Mouse (Mus musculus): ENCODE measurements around the gene Slc16a11. TPM values are rescaled to one million over a fixed set of nuclear protein-coding genes. Genes with fewer than 3 reads are reported as not detected.
A peak's percentile ranks its signal among the peaks of the same experiment; 100 is the strongest.

The Slc16a11 gene
- total and polyA plus RNA-seq, 2 experiments from 2014 or later, result 15.2 to 28.2 TPM

DNA sequence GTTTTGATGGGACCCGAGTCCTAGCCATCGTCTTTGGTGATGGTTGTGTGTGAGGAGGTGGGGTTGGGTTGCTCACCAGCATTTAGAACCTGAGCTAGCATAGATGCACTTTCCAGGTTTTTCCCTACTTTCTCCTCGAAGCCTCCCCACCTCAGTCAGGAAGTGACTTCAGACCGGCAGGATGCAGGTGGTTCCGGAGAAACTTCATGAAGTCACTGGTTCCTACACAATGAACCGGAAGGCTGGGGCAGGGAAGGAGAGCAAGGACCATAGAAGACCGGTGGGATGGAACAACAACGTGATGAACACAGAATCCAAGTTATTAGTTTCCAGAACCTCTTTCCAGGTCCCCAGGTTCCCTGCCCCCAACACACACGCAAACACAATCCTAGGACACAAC is 11.2 kb downstream of the Slc16a11 start:
- Histone ChIP-seq H3K27me3 (ENCODE audit: insufficient read depth, low read length) (peaks cover 10% of the 10 kb centered on the region; the same call in 1 of the 2 replicates), H3K9ac (replicated peaks; ENCODE audit: low read length, poor library complexity, severe bottlenecking) (no peak overlapping the region), H3K4me2 (ENCODE audit: low read depth, low read length, poor library complexity, severe bottlenecking) (no peak overlapping the region), H3K4me1 (ENCODE audit: insufficient read depth, low read length) (peaks cover 10% of the 10 kb centered on the region; the same call in 1 of the 2 replicates), H3K4me3 (ENCODE audit: low read depth, low read length) (no peak overlapping the region), H3K27ac (ENCODE audit: low read depth, low read length) (no peak overlapping the region), H3K9me3 (ENCODE audit: low read length) (no peaks in the 10 kb centered on the region), H3K36me3 (ENCODE audit: insufficient read depth, low read length) (no peaks in the 10 kb centered on the region)
- no peak for TF ChIP-seq CTCF (IDR thresholded peaks at IDR 0.05)
- 83% methylated on average over 9 of the region's 9 CpGs for WGBS
- DNase-seq (ENCODE audit: low spot score), result no peak
- ATAC-seq (ENCODE audit: low FRiP score), result no peak

DNA sequence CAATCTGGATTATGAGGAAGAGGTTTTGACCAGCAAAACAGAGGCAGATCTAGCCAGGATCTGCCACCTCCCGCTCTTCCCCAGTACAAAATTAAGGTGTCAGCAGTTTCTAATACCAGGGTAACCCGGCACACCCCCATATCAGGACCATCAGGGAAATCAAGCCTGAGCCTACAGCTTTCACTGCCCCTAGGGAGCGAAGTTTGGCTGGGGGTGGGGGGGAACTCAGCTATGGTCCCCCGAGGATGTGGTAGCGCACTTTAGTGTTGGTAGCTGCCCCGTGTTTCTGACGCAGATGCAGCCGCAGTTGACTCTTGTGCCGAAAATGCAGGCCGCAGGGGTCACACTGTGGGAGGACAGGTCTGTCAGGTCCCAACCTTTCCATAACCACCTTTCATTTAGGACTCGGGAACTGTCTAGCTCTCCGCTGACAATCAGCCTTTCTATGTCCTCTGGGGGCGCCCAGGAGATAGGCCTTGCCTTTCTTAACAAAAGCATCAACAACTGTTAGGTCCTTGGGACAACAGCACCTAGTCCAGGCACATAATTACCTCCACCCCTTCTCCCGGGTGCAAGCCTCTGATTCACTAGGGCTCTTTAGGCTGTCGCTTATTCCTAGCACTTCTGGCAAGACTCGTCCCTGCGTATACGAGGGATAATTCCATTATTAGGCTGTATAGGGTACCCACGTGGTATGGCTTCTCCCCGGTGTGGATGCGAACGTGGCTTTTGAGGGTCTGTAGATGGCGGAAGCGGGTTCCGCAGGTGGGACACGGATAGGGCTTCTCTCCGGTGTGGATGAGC is 13.4 kb downstream of the Slc16a11 start:
- Histone ChIP-seq H3K9me3 (ENCODE audit: low read length) (no peaks in the 10 kb centered on the region), H3K4me2 (ENCODE audit: low read depth, low read length, poor library complexity, severe bottlenecking) (peak overlapping the region; percentile 55), H3K27me3 (ENCODE audit: insufficient read depth, low read length) (peaks cover 24% of the 10 kb centered on the region), H3K36me3 (ENCODE audit: insufficient read depth, low read length) (no peaks in the 10 kb centered on the region), H3K4me3 (ENCODE audit: low read depth, low read length) (peak overlapping the region; percentile 28), H3K4me1 (ENCODE audit: insufficient read depth, low read length) (no peaks in the 10 kb centered on the region; the same call in 1 of the 2 replicates), H3K9ac (replicated peaks; ENCODE audit: low read length, poor library complexity, severe bottlenecking) (peak overlapping the region; percentile 34; the same call in 1 of the 2 replicates), H3K27ac (ENCODE audit: low read depth, low read length) (no peak overlapping the region)
- peak; percentile 48; the same call in 1 of the 2 replicates for ATAC-seq (ENCODE audit: low FRiP score)
- 19% methylated on average over 27 of the region's 27 CpGs for WGBS
- DNase-seq (ENCODE audit: low spot score), result no peak
- peak; percentile 49 for TF ChIP-seq CTCF (IDR thresholded peaks at IDR 0.05)

DNA sequence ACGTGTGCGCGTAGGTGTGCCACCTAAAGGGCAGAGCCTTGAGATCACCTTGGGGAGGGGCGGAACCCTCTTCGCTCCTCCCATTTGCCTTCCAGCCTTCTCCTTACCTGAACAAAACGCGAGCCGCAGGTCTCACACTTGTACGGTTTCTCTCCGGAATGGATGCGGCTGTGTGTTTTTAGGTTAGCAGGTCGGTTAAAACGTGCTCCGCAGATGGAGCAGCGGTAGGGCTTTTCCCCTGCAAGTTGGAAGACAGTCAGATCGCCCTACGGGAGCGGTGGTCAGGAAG is 14.0 kb downstream of the Slc16a11 start:
- no peak for DNase-seq (ENCODE audit: low spot score)
- TF ChIP-seq CTCF (IDR thresholded peaks at IDR 0.05), result no peak
- H3K4me3 ChIP-seq (ENCODE audit: low read depth, low read length), result peak overlapping the region; percentile 28
- no peaks in the 10 kb centered on the region for H3K36me3 ChIP-seq (ENCODE audit: insufficient read depth, low read length)
- peaks cover 24% of the 10 kb centered on the region for H3K27me3 ChIP-seq (ENCODE audit: insufficient read depth, low read length)
- H3K4me1 ChIP-seq (ENCODE audit: insufficient read depth, low read length), result no peaks in the 10 kb centered on the region; the same call in 1 of the 2 replicates
- peak overlapping the region; percentile 55 for H3K4me2 ChIP-seq (ENCODE audit: low read depth, low read length, poor library complexity, severe bottlenecking)
- H3K9me3 ChIP-seq (ENCODE audit: low read length), result no peaks in the 10 kb centered on the region
- H3K9ac ChIP-seq (replicated peaks; ENCODE audit: low read length, poor library complexity, severe bottlenecking), result peak overlapping the region; percentile 34; the same call in 1 of the 2 replicates
- ATAC-seq (ENCODE audit: low FRiP score), result no peak
- WGBS, result 7% methylated on average over 18 of the region's 18 CpGs
- no peak overlapping the region for H3K27ac ChIP-seq (ENCODE audit: low read depth, low read length)

DNA sequence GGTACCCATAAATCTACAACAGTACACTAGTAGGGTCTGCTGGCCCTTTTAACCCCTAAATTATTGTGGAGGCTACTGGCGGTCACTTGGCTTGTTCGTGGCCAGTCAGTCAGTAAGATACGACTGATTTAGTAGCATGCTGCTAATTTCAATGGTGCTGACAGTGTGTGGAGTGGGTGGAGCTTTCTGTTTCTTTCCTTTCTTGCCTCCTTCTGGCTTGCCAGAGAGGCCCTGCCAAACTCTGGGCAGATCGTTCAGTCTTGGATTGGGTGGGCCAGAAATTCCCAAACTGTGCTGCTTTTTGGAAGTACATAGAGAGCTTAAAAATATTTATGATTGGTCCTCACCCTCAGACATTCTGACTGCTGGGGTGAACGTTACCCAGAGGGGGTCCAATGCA is 14.6 kb downstream of the Slc16a11 start:
- WGBS, result 36% methylated on average over 5 of the region's 5 CpGs
- ATAC-seq (ENCODE audit: low FRiP score) (no peak), DNase-seq (ENCODE audit: low spot score) (no peak)
- Histone ChIP-seq H3K36me3 (ENCODE audit: insufficient read depth, low read length) (no peaks in the 10 kb centered on the region), H3K27me3 (ENCODE audit: insufficient read depth, low read length) (peaks cover 24% of the 10 kb centered on the region), H3K4me3 (ENCODE audit: low read depth, low read length) (peak overlapping the region; percentile 28), H3K9me3 (ENCODE audit: low read length) (no peaks in the 10 kb centered on the region), H3K4me1 (ENCODE audit: insufficient read depth, low read length) (no peaks in the 10 kb centered on the region; the same call in 1 of the 2 replicates), H3K4me2 (ENCODE audit: low read depth, low read length, poor library complexity, severe bottlenecking) (peak overlapping the region; percentile 55), H3K9ac (replicated peaks; ENCODE audit: low read length, poor library complexity, severe bottlenecking) (peak overlapping the region; percentile 34; the same call in 1 of the 2 replicates), H3K27ac (ENCODE audit: low read depth, low read length) (no peak overlapping the region)
- TF ChIP-seq CTCF (IDR thresholded peaks at IDR 0.05), result no peak

DNA sequence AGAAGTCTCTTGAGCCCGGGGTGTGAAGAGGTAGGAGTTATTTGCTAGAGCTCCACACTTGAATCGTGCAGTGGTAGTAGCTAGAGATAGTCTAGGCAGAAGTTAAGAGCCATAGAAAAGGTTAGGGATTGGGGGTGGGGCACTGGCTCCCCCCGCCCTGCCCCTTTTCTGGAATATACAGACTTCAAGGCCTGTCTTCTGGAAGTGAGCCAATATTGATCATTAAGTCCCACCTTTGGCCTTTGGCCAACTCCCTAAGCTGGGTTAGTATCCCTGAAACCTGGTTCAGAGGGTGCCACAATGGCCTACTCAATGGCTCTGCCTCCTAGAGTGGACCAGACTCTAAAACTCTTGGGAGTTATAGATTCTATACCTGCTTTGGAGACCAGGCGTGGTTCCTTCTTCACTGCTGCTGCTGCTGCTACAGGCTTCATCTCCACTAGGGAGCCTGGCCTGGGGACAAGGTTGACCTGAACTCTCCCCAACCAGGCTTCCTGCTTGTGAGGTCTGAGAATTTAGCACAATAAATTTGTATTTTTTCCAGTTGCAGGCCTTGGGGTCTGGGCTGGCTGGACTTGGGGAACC is 15.2 kb downstream of the Slc16a11 start:
- WGBS, result 93% methylated on average over 4 of the region's 4 CpGs
- Histone ChIP-seq H3K36me3 (ENCODE audit: insufficient read depth, low read length) (no peaks in the 10 kb centered on the region), H3K27me3 (ENCODE audit: insufficient read depth, low read length) (peaks cover 24% of the 10 kb centered on the region), H3K9ac (replicated peaks; ENCODE audit: low read length, poor library complexity, severe bottlenecking) (no peak overlapping the region), H3K4me3 (ENCODE audit: low read depth, low read length) (no peak overlapping the region), H3K4me2 (ENCODE audit: low read depth, low read length, poor library complexity, severe bottlenecking) (no peak overlapping the region; the same call in 1 of the 2 replicates), H3K9me3 (ENCODE audit: low read length) (no peaks in the 10 kb centered on the region), H3K4me1 (ENCODE audit: insufficient read depth, low read length) (no peaks in the 10 kb centered on the region; the same call in 1 of the 2 replicates), H3K27ac (ENCODE audit: low read depth, low read length) (no peak overlapping the region)
- no peak for TF ChIP-seq CTCF (IDR thresholded peaks at IDR 0.05)
- DNase-seq (ENCODE audit: low spot score) (no peak), ATAC-seq (ENCODE audit: low FRiP score) (no peak)

DNA sequence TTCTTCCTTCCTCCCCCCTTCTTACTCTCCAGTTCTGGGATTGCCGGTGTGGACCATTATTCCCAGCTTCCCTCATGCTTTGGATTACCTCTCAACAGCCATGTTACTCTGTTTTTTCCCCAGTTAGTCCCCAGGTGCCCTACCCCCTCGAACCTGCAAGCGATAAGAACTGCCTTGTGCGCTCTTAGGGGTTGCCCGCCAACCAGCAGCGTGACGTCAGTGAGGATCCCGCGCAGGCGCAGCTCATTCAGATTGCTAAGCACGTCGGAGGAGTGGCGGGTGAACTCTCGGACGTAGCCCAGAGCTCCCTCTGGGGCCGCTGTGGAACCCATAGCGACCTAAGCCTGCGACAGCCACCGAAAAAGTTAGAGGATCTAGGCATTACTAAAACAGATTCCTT is 16.3 kb downstream of the Slc16a11 start:
- Histone ChIP-seq H3K4me1 (ENCODE audit: insufficient read depth, low read length) (no peaks in the 10 kb centered on the region; the same call in 1 of the 2 replicates), H3K27me3 (ENCODE audit: insufficient read depth, low read length) (peaks cover 24% of the 10 kb centered on the region), H3K27ac (ENCODE audit: low read depth, low read length) (no peak overlapping the region), H3K9ac (replicated peaks; ENCODE audit: low read length, poor library complexity, severe bottlenecking) (no peak overlapping the region), H3K4me2 (ENCODE audit: low read depth, low read length, poor library complexity, severe bottlenecking) (peak overlapping the region; percentile 45), H3K4me3 (ENCODE audit: low read depth, low read length) (peak overlapping the region; percentile 29), H3K36me3 (ENCODE audit: insufficient read depth, low read length) (no peaks in the 10 kb centered on the region), H3K9me3 (ENCODE audit: low read length) (no peaks in the 10 kb centered on the region)
- no peak for TF ChIP-seq CTCF (IDR thresholded peaks at IDR 0.05)
- WGBS, result 1% methylated on average over 19 of the region's 19 CpGs
- ATAC-seq (ENCODE audit: low FRiP score), result peak; percentile 33; the same call in 1 of the 2 replicates
- peak; percentile 83 for DNase-seq (ENCODE audit: low spot score)

Data from midbrain, postnatal 0 days (tissue).